Mouse (Mus musculus): Measurements from ENCODE around the gene Gm11627.

DNA sequence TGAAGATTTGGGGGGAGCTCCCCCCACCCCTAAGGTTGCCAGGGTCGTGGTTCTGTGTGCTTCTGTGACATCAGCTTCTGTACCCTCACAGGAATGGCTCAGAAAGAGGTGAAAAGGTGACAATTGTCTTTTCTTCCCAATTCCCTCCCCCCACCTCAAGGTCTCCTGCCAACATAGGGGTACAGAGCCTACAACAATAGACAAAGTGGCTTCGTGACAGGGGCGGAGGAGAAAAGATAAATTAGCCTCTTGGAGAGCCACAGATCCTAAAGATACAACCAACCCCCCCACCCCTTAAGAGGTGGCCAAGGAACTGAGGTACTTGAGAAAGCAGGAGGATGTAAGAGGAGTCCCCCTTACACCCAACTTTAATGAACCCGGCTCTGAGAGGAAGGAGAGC lies 29.4 kb upstream of the Gm11627 start:
- TF ChIP-seq CTCF (IDR thresholded peaks at IDR 0.05) (no peak), POLR2A (IDR thresholded peaks at IDR 0.05; ENCODE audit: insufficient read depth, low read depth, low read length) (no peak)

All from heart, adult 2 months (tissue).